Mouse (Mus musculus) midbrain, embryonic 16.5 days (tissue): ENCODE data around the gene Tcerg1l. TPM values are rescaled to one million over a fixed set of nuclear protein-coding genes. Genes with fewer than 3 reads are reported as not detected.

Experiments used
- ATAC-seq: fragments of 200-750 bp; cut with Nextera tagmentation; 2 replicates; pipeline ENCODE4 v1.8.0; 2017; ENCODE audit warnings: moderate TSS enrichment
- H3K27ac ChIP-seq: fragments of 300-500 bp; sonication (generic); 2 replicates; pipeline ENCODE4 v1.5.1; 2014; ENCODE audit warnings: mild to moderate bottlenecking, low read length, mixed read lengths
- H3K27me3 ChIP-seq: fragments of 300-500 bp; sonication (generic); 2 replicates; pipeline ENCODE4 v1.6.1; 2014; ENCODE audit warnings: low read depth, low read length, mixed read lengths; ENCODE audit not compliant: control insufficient read depth, insufficient read depth
- H3K36me3 ChIP-seq: fragments of 300-500 bp; sonication (generic); 2 replicates; pipeline ENCODE4 v1.6.1; 2014; ENCODE audit warnings: mild to moderate bottlenecking, low read length, moderate library complexity, mixed read lengths; ENCODE audit not compliant: control insufficient read depth, insufficient read depth
- H3K4me1 ChIP-seq: fragments of 300-500 bp; sonication (generic); 2 replicates; pipeline ENCODE4 v1.6.1; 2014; ENCODE audit warnings: mild to moderate bottlenecking, low read length, mixed read lengths; ENCODE audit not compliant: control insufficient read depth, insufficient read depth
- H3K4me2 ChIP-seq: fragments of 300-500 bp; sonication (generic); 2 replicates; pipeline ENCODE4 v1.6.1; 2014; ENCODE audit warnings: mild to moderate bottlenecking, low read length, mixed read lengths
- H3K4me3 ChIP-seq: fragments of 300-500 bp; sonication (generic); 2 replicates; pipeline ENCODE4 v1.5.1; 2014; ENCODE audit warnings: low read depth, mild to moderate bottlenecking, low read length, moderate library complexity, mixed read lengths
- H3K9ac ChIP-seq: fragments of 300-500 bp; sonication (generic); 2 replicates; pipeline ENCODE4 v1.6.1; 2014; ENCODE audit warnings: low read depth, low read length, mixed read lengths
- H3K9me3 ChIP-seq: fragments of 300-500 bp; sonication (generic); replicated peaks from 2 replicates; pipeline ENCODE4 v1.6.1; 2014; ENCODE audit warnings: mild to moderate bottlenecking, low read length, mixed read lengths; ENCODE audit not compliant: control insufficient read depth, poor library complexity, severe bottlenecking
- WGBS: fragments of 180-500 bp; shearing (Covaris S2); extraction: QIAGEN DNeasy Blood & Tissue Kit; methylation state at CpG from one replicate; pipeline ENCODE4 v1.1.7; 2014; 5-methylcytosine and 5-hydroxymethylcytosine counted together
- polyA plus RNA-seq: library from polyadenylated mRNA; unstranded; fragments of >200 nt; fragmentation: Nextera tagmentation; extraction: Ambion mirVana; gene quantifications from 2 replicates; pipeline ENCODE4 v1.2.1, GENCODE M21; 2015

Tcerg1l gene
- polyA plus RNA-seq, 1 experiment from 2014 or later, result 33.4 TPM

DNA sequence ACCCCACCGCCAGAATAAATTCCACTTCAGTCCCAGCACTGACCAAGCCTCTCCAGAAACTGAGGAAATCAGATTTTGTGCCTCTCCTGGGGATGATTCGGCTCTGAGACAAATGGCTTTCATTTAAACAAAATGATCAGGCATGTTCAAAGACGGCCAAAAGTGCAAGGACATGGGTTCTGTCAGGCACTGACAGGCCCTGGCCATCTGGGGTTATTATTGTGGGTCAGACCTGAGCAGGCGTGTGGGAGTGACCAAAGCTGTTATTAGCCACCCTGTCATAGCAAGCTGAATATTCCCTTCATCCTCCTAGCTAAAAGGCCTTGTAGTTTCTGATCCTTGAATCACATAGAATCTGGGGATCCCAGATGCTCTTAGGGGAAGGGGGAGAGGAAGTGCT is 174.6 kb downstream of the Tcerg1l start:
- H3K27me3 ChIP-seq, result no peaks in the 10 kb centered on the region
- no peak overlapping the region for H3K27ac ChIP-seq
- WGBS, result 75% methylated on average over 4 of the region's 4 CpGs
- H3K4me2 ChIP-seq, result no peak overlapping the region
- H3K36me3 ChIP-seq, result no peaks in the 10 kb centered on the region
- no peak for ATAC-seq
- no peak overlapping the region for H3K4me3 ChIP-seq
- H3K9me3 ChIP-seq, result no peaks in the 10 kb centered on the region
- no peak overlapping the region for H3K9ac ChIP-seq
- no peaks in the 10 kb centered on the region for H3K4me1 ChIP-seq

DNA sequence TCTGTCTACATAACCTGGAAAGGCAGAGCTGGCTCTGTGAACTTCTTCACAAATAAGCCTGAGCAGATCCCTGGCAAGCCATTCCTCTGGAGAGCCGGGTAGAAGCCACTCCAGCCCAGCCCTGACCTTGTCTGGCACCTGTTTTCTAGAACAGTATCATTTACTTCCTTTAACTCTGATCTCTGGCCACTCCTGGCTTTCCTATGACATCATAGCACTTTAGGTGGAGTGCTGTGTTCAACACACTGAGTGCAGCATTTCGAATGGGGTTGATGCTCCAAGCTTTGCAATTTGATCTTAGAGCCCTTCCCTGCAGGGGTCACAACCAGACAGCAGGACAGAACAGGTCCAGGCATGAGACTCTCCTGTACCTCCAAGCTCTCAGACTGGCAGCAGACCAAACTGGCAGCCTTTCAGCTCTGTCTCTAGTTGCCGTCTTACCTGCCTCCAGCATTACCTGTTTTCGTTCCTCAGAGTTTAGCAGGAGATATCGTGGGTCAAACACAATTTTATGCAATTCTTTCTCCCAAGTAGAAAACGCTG is 179.9 kb downstream of the Tcerg1l start:
- H3K4me3 ChIP-seq, result no peak overlapping the region
- H3K9ac ChIP-seq, result no peak overlapping the region
- H3K27me3 ChIP-seq, result no peaks in the 10 kb centered on the region
- no peak for ATAC-seq
- H3K4me1 ChIP-seq, result peaks cover 12% of the 10 kb centered on the region
- H3K4me2 ChIP-seq, result no peak overlapping the region
- 82% methylated on average over 6 of the region's 6 CpGs for WGBS
- H3K27ac ChIP-seq, result no peak overlapping the region
- H3K36me3 ChIP-seq, result no peaks in the 10 kb centered on the region
- no peaks in the 10 kb centered on the region for H3K9me3 ChIP-seq

DNA sequence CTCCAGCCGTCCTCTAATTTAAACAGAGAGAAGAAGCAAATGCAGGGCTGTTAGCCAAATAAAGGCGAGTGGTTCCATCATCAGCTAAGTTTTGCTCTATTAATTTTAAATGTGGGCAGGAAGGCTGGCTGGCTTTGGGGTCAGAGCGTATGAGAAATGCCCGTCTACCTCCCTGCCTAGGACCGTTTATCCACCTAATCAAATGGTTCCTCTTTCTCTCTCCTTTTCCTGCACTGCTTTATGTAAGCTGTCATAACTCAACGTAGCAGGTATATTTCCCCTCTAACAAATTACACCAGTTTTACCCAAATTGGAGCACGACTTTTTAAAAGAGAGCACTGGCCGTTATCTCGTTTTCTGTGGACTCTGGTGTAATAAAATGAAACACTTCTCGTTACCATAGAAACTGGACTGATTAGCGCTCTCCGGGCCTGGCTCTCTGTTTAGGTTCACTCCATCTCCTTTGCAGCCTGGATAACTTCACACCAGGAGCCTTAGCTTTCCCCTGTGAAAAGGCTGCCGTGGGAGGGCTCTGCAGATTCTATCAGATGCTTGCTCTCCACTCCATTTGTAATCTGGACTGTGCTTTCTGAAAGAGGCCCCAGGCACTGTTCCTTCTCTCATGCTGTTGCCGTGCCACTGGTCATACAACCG is 182.2 kb downstream of the Tcerg1l start:
- Histone ChIP-seq H3K4me3 (no peak overlapping the region), H3K36me3 (no peaks in the 10 kb centered on the region), H3K4me1 (peaks cover 12% of the 10 kb centered on the region), H3K9me3 (no peaks in the 10 kb centered on the region), H3K27ac (peak overlapping the region; percentile 69), H3K27me3 (no peaks in the 10 kb centered on the region), H3K4me2 (no peak overlapping the region), H3K9ac (no peak overlapping the region)
- WGBS, result 36% methylated on average over 15 of the region's 15 CpGs
- no peak; the same call in 1 of the 2 replicates for ATAC-seq

DNA sequence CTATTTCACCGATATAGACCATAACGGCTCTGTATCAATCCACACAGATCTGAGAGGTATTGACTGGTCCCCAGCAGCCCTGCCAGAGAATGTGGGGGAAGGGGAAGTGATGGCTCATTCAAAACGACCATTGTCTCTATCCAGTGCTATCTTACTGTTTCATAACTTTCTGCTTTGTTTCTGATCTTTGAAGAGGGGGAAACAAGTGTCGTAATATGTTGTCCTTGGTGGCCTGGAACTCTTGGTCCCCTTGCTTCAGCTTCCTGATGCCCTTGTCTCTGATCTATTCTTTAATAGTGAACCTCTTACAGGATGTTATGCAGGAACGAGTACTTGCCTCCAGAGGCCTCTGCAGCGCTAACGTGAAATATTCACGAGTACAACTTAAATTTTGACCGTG is 182.8 kb downstream of the Tcerg1l start:
- no peak overlapping the region; the same call in 1 of the 2 replicates for H3K27ac ChIP-seq
- WGBS, result 73% methylated on average over 9 of the region's 9 CpGs

DNA sequence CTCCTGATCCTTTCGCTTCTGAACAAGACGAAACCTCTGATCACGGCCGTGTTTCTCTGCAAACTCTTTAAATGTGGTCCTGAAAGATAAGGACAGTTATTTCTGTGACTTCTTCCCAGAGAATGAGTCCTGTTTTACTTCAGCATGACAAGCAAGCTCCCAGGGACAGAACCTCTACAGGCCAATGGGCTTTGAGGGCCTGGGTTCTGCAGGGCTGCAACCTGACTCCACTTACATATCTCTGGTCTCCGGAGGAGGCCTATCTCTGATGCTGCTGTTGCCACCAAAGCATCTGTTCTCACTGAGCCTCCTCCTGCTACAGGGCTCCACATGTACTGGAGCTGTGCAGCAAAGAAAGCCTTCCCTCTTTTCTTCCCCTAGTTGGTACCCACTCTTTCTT is 187.8 kb downstream of the Tcerg1l start:
- Histone ChIP-seq H3K9ac (no peak overlapping the region), H3K4me3 (no peak overlapping the region), H3K27me3 (no peaks in the 10 kb centered on the region), H3K27ac (no peak overlapping the region), H3K9me3 (no peaks in the 10 kb centered on the region), H3K36me3 (no peaks in the 10 kb centered on the region), H3K4me2 (no peak overlapping the region), H3K4me1 (0 out of 2 replicates have a peak, but pooled peaks cover 2% of the 10 kb centered on the region)
- ATAC-seq, result no peak
- 85% methylated on average over 5 of the region's 5 CpGs for WGBS

More for the DNA sequence above, 182.8 kb downstream of the Tcerg1l start:
- Histone ChIP-seq H3K4me3 (no peak overlapping the region), H3K36me3 (no peaks in the 10 kb centered on the region), H3K9ac (no peak overlapping the region), H3K4me1 (peaks cover 12% of the 10 kb centered on the region), H3K4me2 (no peak overlapping the region), H3K9me3 (no peaks in the 10 kb centered on the region), H3K27me3 (no peaks in the 10 kb centered on the region)
- no peak for ATAC-seq

DNA sequence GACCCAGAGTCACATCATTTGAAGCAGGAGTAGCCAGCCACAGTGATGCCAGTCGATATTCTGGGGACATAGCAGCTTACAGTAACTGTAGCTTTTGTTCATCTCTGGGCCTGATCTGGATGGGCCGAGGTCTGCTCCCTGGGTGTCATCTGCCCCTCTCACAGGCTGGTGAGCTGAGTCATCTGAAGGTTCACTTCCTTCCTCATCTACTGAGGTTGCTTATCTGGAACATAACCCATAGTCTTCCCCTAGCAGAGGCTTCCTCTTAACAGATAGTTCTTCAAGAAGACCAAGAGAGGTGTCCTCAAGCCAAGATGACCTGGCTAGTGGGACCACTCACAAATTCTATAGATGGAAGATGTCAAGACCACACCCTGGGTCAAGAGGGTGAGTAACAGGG is 192.4 kb downstream of the Tcerg1l start:
- Histone ChIP-seq H3K27me3 (no peaks in the 10 kb centered on the region), H3K9ac (no peak overlapping the region), H3K9me3 (no peaks in the 10 kb centered on the region), H3K4me1 (no peaks in the 10 kb centered on the region), H3K4me3 (no peak overlapping the region), H3K27ac (no peak overlapping the region), H3K4me2 (no peak overlapping the region), H3K36me3 (no peaks in the 10 kb centered on the region)
- 100% methylated on average over 2 of the region's 2 CpGs for WGBS
- no peak for ATAC-seq

DNA sequence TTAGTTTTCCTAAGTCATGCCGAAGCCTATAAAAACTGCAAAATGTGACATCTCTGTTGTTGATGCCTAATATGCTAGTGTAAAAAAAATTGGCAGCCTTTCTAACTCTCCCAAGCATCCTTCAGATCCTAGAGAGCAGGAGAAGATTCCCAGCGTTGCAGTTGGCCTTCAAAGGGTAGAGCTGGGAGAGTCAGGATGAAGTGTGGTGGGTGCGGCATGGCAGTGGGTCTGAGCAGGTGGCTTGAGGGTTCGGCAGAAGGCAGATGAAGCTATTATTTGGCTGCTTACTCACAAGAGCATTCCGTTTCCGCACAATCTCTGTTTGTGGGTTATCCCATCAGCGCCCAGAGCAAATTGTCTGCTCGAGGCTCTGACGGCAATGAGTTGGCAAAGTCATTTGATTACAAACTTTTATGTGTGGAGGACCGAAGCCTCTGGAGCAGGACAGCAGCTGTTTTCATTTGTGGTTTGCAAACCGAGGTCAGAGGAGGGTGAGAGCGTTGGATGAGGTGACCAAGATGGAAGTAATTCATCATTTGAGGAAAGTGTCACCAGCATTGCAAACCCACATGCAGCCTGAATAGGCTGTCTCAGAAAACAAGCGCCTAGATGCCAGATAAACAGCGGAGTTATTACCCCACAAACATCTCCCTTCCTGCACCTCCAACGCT is 195.2 kb downstream of the Tcerg1l start:
- Histone ChIP-seq H3K27me3 (no peaks in the 10 kb centered on the region), H3K9ac (no peak overlapping the region), H3K4me3 (no peak overlapping the region), H3K36me3 (no peaks in the 10 kb centered on the region), H3K4me2 (no peak overlapping the region), H3K27ac (no peak overlapping the region), H3K4me1 (no peaks in the 10 kb centered on the region), H3K9me3 (no peaks in the 10 kb centered on the region)
- no peak for ATAC-seq
- WGBS, result 91% methylated on average over 15 of the region's 15 CpGs

DNA sequence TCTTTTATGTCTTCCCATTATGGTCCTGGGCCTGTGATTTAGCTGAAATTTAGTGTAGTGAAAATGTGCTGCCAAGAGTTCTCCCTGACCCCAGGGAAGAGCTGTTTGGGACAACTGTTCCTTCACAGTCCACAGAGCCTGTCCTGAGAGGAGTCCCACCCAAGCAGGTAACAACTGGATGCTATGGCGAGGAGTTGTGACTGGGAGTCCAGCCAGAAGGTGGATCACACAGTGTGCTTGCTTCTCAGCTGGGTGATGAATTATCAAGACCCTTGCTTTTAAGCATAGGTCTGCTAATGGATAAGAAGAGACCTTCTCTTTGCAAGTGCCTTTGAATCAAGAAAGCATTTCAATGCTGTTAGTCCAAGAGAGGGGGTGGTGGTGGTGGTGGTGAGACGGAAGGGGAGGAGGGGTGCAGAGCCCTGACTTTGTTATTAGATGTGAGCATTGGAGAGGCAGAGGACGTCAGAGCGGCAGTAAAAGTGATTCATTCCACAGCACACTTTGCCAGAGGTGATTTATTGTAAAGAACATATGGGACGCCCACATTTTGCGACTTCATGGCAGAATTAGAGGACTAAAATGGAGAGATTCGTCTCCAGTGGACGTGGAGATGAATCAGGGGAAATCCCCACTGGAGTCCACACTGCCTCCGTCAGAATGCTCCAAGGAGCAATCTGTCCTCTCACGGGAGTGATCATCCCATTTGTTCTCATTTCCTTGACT is 198.0 kb downstream of the Tcerg1l start:
- H3K27ac ChIP-seq, result no peak overlapping the region

DNA sequence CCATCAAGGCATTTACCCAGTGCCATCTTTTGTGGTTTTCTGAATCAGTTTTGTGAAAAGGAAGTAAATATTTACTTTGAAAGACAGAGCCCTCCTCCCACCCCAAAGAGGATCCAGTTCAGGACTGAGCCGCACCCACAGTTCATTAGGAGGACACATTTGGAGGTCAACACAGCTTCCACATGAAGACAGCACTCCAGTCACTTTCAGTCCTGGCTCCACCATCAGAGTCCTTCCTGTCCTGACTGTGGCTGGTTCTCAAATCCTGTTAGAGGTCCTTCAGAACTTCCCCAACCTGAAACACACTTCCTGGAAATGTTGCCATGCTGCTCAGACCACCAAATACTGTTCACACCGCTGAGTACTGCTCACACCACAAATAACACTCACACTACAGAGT is 201.4 kb downstream of the Tcerg1l start:
- no peaks in the 10 kb centered on the region for H3K9me3 ChIP-seq
- no peak overlapping the region for H3K9ac ChIP-seq
- no peaks in the 10 kb centered on the region for H3K4me1 ChIP-seq
- H3K36me3 ChIP-seq, result no peaks in the 10 kb centered on the region
- 85% methylated on average over 2 of the region's 2 CpGs for WGBS
- H3K4me3 ChIP-seq, result no peak overlapping the region
- no peak overlapping the region for H3K27ac ChIP-seq
- no peak overlapping the region for H3K4me2 ChIP-seq
- H3K27me3 ChIP-seq, result no peaks in the 10 kb centered on the region
- no peak for ATAC-seq

More for the DNA sequence above, 198.0 kb downstream of the Tcerg1l start:
- Histone ChIP-seq H3K36me3 (no peaks in the 10 kb centered on the region), H3K27me3 (no peaks in the 10 kb centered on the region), H3K4me1 (no peaks in the 10 kb centered on the region), H3K9me3 (no peaks in the 10 kb centered on the region), H3K4me3 (no peak overlapping the region), H3K9ac (no peak overlapping the region), H3K4me2 (no peak overlapping the region)
- ATAC-seq, result no peak
- 77% methylated on average over 10 of the region's 10 CpGs for WGBS
